Mouse (Mus musculus) layer of hippocampus, adult 8-10 months (tissue): ENCODE results near the gene Mgat4c. TPM values are rescaled to one million over a fixed set of nuclear protein-coding genes. Genes with fewer than 3 reads are reported as not detected.

Experiments used
- DNase-seq, 2 experiments: peaks; one replicate each; pipeline ENCODE4 v3.0.0; 2022; ENCODE audit warnings: low spot score in 2 of 2
- total RNA-seq, 4 experiments: library from RNA; stranded (reverse); gene quantifications; 2 replicates each; pipeline ENCODE4 v1.2.4; 2022

The Mgat4c gene
- total RNA-seq = 10 to 100 TPM; 19.6 to 25.3 (median 23.2) TPM

- peak; percentile 52 to 57 for DNase-seq
These were observed at the start of gene Mgat4c for GRCm38 (mm10) chr10:101681437-101681912. Gene Mgat4c, plus strand, starts transcription at chr10:101681487.

DNA sequence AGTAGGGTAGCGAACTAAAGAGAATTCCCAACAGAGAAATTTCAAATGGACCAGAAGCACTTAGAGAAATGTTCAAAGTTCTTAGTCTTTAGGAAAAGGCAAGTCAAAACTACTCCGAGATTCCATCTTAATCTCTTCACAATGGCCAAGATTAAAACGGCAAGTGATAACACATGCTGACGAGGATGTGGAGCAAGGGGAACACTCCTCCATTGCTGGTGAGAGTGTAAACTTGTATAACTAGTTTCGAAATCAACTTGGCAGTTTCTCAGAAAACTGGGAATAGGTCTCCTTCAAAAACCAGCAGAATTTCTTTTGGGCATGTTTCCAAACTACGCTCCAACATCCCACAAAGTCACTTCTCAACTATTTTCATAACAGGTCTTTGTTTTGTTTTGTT lies 46.0 kb upstream of the Mgat4c start:
- no peak for DNase-seq

DNA sequence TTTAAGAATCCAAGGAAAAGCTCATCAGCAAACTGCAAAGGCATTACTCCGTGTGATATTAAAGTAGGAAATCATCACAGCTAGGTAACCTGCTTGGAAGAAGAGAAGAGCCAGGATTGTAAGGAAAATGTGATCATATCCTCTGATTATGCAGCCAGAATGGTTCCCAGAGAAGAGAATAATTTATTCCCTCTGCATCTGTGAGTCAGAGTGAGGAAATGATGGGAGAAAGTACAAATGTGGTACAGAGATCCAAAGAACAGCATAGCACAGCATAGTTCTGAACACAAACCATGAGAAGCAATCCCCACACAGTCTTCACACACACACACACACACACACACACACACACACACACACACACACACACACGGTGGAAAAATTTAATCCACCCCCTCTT lies 40.2 kb upstream of the Mgat4c start:
- DNase-seq = peak in 1 of 2 experiments; percentile 8

- no peak for DNase-seq
These were observed 627 bp downstream of the Mgat4c start for GRCm38 (mm10) chr10:101681914-101682313.

DNA sequence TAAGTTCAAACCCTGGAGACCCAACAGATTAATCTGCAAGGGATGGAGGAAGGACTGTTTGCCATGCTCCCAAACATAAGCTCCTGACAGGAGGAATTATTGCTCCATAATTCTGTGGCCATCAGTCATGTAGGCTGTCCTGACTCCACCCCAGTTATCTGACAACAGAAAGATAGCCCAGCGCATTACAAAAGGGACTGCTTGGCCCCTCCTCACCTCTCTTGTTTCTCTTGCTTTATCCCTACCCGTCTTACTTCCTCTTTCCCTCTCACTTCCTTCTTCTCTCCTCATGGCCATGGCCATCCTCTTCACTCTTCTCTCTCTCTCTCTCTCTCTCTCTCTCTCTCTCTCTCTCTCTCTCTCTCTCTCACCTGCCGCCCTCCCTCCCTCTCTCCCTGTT lies 80.5 kb downstream of the Mgat4c start:
- DNase-seq = no peak

GRCm38 (mm10) chr10:101770688-101771087 lies 89.4 kb downstream of the Mgat4c start:
- no peak for DNase-seq

- no peak for DNase-seq
These were observed 89.9 kb downstream of the Mgat4c start for GRCm38 (mm10) chr10:101771157-101771556.

DNA sequence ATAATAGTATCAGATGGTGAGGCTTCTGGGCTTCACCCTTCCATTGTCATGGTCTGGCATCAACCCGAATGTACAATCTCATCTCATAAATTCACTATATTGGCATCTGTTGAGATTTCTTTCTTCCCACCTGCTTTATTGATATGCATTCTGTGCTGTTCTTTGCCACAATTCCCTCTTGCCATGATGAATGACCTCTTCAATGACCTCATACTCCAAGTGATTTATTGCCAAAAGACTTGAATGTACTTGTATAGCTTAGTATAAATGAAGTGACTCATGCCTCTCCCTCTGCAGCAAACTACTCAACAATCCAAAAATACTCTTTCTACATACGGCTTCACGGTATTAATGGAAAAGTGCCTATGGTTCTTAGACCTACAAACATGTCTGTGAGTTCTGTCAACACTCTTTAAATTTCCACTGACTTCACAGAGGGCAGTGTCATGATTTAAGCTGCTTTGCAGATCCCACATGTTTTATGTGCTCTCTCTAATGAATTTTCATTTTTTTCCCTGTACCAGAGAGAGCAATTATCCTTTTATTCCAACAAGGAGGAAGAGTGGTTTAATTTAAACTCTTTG lies 102.0 kb downstream of the Mgat4c start:
- no peak for DNase-seq

DNA sequence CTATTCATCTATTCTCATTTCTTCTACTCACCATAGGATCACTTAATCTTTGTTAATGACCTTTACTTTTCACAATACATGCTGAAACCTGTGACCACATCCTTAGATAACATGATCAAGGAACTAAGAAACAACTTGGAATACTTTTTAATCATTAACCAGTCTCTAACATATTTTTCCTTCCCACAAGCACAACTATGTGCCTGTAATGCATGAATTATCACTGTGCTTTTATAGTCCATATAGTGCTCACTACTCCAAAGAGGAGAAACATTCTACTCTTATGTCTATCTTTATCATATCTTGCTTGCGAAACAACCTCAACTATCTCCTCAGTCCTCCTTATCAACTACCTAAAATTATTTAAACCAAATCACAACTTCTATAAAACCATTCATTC lies 114.2 kb downstream of the Mgat4c start:
- DNase-seq = no peak

DNA sequence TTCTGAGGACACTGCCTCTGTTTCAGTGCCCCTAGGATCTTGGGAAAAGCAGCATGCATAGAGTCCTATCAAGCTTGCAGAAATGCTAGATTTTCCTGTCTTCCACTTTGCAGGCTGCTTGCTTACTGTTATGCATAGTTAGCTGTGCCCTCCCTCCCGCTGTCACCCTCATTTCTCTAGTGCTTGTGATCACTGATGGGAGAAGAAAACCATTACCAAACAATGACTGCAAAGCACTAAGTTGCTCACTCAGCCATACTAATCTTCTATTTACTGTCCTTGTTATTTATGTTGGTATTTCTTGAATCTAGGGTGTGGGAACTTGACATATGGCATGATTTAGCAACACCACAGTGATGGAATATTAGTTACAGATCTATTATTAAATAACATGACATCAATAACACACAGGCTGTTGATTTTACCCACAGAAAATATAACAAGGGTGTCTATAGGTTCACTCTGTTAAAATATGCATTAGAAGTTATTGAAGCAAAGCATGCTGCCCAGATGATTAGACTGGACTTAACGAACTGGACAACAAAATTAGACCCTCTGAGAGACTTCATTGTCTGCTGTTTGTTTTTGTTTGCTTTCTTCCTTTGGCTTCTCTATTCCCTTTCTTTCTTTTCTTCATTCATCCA lies 117.7 kb downstream of the Mgat4c start:
- no peak for DNase-seq

- no peak for DNase-seq
These were observed 127.5 kb downstream of the Mgat4c start for GRCm38 (mm10) chr10:101808768-101809167.

DNA sequence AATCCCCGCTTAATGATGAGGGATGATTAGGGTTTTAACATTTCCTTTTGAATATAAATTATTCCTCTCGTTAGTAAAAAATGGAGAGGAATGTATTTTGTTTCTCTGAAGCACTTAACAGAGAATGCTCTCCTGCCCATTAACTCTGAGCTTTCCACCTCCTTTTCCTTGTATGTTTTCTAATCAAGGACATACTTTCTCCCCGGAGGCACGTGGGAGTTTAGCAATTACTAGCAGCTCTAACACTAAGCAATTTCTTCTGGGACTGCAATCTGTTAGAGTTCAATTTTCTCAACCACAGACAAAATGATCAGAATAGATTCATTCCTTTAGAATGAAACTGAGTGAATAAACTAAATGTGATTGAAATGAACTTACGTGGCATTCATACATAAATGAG lies 135.6 kb downstream of the Mgat4c start:
- peak in 1 of 2 experiments; percentile 13 for DNase-seq

- no peak for DNase-seq
These were observed 146.7 kb downstream of the Mgat4c start for GRCm38 (mm10) chr10:101827944-101828343.

GRCm38 (mm10) chr10:101856115-101856514 lies 174.8 kb downstream of the Mgat4c start:
- no peak for DNase-seq

- no peak for DNase-seq
These were observed 208.6 kb downstream of the Mgat4c start for GRCm38 (mm10) chr10:101889866-101890265.

DNA sequence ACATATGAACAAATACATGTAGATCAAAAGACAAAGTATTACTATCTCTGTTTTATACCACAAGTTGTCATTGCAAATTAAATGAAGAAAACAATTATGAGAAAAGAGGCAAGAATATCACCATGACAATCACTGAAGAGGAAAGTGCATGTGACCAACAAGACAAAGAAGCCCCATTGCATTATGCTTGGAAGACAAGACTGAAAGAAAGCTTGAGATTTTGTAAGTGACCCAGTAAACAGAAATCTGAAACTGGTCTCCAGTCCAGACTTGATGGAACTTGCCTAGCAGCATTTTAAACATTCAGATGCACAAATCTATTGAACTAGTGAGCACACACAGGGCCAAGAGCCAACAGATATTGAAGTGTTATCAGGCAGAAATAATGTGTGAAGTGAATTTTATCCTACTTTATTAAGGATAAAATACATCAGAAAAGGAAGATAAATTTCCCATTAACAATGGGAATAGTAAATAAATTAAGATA lies 236.1 kb downstream of the Mgat4c start:
- DNase-seq = no peak

GRCm38 (mm10) chr10:101997612-101998011 lies 316.3 kb downstream of the Mgat4c start:
- DNase-seq = no peak

- no peak for DNase-seq
These were observed 361.2 kb downstream of the Mgat4c start for GRCm38 (mm10) chr10:102042513-102042912.

DNA sequence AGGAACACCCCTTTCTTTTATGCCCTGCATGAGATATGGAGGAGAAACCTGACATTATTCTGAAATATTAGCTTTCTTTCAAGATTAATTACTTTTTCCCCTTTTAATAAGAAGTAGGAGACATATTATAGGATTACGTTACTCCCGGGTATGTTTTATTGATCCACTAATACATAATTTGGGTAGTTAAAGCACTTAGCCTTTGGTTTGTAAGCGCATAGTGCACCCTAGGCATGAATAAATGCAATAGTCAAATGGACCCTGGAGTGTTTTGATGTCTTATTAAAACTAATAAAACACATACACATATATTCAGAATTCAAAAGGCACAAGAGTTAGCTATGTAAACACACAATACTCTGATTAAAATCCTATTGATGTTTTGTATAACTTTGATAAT lies 374.9 kb downstream of the Mgat4c start:
- DNase-seq = no peak

GRCm38 (mm10) chr10:102056975-102057565 lies 375.8 kb downstream of the Mgat4c start:
- DNase-seq = no peak

DNA sequence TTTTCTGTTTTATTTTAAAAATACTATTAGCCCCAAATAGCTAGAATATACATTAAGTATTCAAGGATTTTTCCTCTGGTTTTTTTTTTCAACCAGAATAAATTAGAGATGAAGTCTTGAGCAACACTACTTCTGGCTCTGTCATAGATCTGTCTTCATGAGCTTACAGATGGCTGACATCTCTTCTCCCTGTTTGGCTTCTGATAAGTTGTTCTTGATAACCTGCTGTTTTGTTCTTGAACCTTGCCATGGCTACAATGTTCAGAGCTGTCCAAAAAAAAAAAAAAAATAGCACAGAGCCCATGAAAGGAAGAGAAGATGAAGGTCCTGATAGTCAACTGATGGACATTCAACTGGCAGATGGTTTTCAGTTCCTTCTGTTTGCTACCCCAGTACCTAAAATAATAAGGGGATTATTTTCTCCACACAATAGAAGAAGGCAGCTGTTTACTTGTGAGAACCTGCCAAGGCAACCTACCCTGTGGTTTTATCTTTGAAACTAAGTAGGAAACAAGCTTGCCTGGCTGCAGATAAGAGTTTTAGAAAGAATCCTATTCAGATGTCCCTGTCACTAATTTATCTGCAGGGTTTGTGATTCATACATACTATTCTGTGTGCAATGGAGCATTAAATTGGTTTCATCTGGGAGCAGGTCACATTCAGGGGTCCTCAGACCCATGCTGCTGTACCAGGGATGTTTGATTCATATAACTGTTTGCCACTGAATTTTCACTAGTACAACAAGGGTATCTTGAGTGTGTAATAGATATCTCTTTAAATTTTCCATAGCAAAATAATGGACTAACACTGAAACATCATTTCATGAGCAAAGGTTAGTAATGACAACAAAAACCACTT lies 393.5 kb downstream of the Mgat4c start:
- DNase-seq = no peak

GRCm38 (mm10) chr10:102123153-102123552 lies 441.9 kb downstream of the Mgat4c start:
- DNase-seq = no peak
